Mouse (Mus musculus) adrenal gland, adult 8-10 months (tissue): Measurements from ENCODE around the gene Camta1. TPM values are rescaled to one million over a fixed set of nuclear protein-coding genes. Genes with fewer than 3 reads are reported as not detected.
"Not testable (repeated sequence)": the region's sequence is repeated elsewhere in the genome, so short reads cannot be mapped to it uniquely, and the experiment has no call there.

ENCODE experiments used
- DNase-seq: peaks from one replicate; pipeline ENCODE4 v3.0.0; 2022
- total RNA-seq, 4 experiments: library from RNA; stranded (reverse); gene quantifications; 2 replicates each; pipeline ENCODE4 v1.2.4; 2022

The Camta1 gene
- total RNA-seq, 4 experiments from 2014 or later: 23.6 to 59.6 (median 36.5) TPM

DNA sequence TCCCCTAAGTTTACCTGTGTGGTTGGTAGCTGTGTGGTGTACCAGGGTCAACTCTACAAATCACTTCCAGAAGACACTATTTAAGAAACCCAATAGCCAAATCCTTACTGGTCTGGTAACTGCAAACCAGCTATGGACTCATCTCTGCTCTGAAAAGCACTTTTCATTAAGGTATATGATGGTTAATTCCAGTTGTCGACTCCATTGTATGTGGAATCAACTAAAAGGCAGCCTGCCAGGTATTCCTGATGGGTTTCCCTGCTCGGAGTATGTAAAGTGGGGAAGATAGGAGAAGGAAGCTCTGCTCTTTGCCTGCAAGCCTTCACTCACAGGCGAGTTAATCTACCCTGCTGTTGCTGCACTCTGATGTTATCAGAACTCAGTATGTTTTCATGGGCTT lies 815.2 kb downstream of the Camta1 start:
- DNase-seq: no peak

GRCm38 (mm10) chr4:151044944-151045570 lies 816.6 kb downstream of the Camta1 start:
- no peak for DNase-seq

- DNase-seq: peak; percentile 97
Measured at GRCm38 (mm10) chr4:151044037-151044943, 817.4 kb downstream of the Camta1 start, which contains the start of gene Per3. Gene Per3, minus strand, starts transcription at chr4:151044665.

DNA sequence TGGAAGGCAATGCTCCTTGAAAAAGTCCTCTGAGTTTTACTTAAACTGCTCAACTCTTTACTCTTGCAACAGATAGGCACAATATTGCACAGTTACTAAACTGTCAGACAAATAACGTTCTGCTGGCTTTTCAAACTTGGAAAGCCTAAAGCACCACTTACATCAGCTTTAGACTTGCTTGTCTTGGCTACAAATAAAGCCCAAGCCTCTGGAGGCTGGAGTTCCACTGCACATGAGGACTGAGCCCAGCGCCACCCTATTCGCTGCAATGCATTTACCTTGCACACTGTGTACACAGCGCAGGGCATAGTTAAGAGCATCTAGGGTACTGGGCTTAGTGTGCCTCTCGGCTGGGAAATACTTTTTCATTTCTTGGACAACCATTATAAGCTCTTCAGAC lies 818.4 kb downstream of the Camta1 start:
- no peak for DNase-seq

- DNase-seq: no peak
Measured at GRCm38 (mm10) chr4:151041506-151041905, 820.2 kb downstream of the Camta1 start.

GRCm38 (mm10) chr4:151037800-151038199 lies 823.9 kb downstream of the Camta1 start:
- no peak for DNase-seq

DNA sequence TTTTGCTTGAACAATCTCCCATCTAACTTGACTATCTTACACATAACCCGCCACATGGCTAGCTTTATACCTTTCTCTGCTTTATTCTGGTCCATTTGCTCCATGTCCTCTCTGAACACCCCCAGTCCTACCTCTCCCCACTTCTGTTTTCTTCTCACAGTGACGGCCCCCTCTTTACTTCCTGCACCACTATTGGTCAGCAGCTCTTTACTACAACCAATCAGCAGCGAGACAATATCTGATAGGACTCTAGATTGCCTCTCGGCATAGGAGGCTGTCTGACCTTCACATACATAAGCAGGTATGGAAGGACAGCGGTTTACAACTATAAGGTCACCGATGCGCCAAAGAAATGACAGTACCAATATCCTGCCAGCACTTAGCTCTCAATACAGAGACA lies 825.2 kb downstream of the Camta1 start:
- no peak for DNase-seq

DNA sequence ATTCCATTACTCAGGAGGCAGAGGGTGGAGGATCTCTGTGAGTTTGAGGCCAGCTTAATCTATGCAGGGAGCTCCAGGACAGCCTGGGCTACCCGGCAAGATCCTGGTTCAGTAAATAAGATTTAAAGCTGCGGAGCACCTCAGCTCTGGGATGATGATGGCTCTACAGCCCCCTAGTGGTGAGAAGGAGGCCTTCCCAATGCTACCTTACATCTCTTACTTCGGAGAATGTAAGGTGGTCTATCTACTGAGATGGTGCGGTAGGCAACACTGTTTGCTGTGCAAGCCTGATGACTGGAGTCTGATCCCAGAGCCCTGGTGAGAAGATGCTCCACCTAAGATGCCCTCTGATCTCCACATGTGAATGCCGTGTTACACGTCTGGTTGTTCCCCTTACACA lies 834.7 kb downstream of the Camta1 start:
- DNase-seq: no peak

DNA sequence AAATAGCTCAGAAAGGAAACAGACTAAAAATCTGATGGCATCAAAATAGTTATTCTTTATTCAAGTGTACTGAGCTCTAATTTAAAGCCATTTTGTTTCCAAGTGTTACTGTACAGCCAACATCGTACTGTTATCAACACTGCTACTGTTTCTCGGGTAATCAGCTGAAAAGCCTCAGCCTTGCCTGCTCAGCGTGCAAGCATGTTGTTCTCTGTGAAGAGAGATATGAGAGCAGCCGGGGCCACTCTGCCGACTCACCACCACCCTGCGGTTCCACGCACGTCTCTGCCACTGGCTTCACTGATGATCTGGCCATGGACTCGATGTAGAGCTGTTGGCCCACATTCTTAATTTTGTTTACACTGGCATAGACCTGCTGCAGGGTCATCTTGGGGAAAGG lies 837.5 kb downstream of the Camta1 start:
- DNase-seq: no peak

DNA sequence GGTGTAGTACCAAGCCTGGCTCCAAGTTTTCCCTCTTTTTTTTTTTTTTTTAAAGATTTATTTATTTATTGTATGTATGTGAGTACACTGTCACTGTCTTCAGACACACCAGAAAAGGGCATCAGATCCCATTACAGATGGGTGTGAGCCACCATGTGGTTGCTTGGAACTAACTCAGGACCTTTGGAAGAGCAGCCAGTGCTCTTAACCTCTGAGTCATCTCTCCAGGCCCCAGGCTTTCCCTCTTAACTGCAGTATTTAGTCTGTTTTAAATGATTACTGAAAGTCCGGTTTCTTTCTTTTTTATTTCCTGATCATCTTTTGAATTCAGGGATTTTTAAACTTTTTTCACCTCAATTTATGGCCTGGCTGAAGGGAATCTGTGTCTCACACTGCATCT lies 844.3 kb downstream of the Camta1 start:
- not testable (repeated sequence) for DNase-seq

DNA sequence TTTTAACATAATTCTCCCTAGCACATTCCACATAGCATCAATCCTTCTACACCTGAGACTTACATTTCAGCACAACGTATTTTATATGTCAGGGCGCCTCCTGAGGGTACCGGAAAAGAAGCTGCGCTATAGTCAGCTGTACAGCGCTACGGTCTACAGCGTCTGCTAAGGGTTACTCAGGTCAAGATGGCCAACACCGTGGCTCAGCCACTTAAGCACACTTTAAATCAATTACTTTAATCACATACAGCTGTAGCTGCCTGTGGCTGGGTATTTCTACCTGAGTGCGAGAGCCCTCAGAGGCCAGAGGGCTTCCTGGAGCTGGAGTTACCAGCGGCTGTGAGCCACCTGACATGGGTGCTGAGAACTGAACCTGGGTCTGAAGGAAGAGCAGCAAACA lies 845.7 kb downstream of the Camta1 start:
- DNase-seq: no peak

GRCm38 (mm10) chr4:151010316-151010715 lies 851.4 kb downstream of the Camta1 start:
- no peak for DNase-seq

GRCm38 (mm10) chr4:151006945-151007344 lies 854.7 kb downstream of the Camta1 start:
- DNase-seq: no peak

GRCm38 (mm10) chr4:151005656-151006318 lies 855.9 kb downstream of the Camta1 start:
- DNase-seq: no peak

DNA sequence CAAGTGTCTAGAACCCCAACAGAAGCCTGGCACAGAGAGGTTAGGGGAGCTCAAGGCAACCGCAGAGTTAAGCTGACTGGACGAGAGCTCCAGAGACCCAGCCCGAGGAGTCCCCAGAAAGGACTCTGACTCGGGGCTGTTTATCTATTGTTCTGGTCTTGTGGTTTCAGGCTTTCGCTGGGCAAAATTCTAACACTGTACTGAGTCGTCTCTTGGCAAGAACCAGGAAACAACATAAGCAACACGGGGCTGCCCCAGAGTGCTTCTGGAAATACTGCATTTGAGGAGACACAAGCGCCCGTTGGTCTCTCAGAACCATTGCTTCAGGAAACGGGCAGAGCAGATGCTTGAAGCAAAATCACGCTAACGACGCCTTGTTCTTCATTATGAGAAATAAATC lies 860.3 kb downstream of the Camta1 start:
- no peak for DNase-seq

DNA sequence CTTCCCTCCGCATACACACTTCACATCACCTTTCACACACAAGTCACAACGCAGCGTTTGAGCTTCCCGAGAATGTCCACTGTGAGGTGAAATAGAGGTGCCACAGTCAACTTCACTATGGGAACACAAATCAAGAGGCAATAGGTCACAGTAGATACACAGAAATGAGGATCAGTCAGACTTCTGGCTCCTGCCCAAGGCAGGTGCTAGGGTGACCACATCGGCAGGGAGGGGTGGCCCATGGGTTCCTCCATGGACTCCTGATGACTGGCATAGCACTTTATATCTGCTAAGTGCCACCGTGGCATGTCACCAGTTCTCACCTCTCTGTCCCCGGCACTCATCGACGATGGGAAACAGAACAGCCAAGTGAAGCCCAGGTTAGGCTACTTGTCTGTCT lies 863.0 kb downstream of the Camta1 start:
- DNase-seq: no peak

DNA sequence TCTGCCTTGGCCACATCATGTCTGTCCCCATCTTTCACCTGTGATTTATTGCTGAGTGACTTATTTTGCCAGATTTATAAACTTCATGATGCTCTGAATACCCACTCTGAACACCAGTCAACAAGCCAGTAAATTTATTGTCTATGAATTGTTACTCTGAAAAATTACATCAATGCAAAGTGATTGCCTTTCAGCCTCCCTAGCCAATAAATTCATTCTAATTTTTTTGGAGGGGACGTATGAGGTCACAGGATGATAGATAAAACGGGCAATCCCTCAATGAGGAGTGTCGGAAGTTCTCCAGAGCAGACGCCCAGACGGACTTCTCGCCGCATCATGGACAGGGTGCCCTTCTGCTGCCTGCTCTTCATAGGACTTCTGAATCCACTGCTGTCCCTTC lies 864.9 kb downstream of the Camta1 start, which contains the start of gene Uts2:
Uts2 (plus strand) TSS at position 301 of the 400 bp plus-strand sequence.
- no peak for DNase-seq

GRCm38 (mm10) chr4:150990148-150990547 lies 871.5 kb downstream of the Camta1 start:
- DNase-seq: no peak

DNA sequence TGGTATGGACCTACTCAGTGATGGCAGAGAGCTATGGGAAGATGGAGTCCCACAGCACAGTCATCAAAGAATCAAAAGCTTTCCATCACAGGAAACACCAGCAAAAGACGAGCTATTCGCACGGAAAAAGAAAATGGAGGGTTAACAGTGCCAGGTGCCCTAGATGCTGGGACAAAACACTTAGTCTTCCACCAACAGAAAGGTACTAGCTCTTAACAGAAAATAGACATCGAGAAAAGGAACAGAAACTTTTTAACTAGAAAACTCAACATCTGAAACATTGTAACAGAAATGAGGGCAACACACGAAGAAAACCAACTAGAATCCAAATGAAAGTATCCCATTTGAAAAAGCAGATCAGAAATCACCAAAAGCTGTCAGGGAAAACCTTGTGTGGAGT lies 881.5 kb downstream of the Camta1 start:
- DNase-seq: no peak

GRCm38 (mm10) chr4:150979455-150979854 lies 882.2 kb downstream of the Camta1 start:
- no peak for DNase-seq

GRCm38 (mm10) chr4:150978156-150978910 lies 883.3 kb downstream of the Camta1 start:
- no peak for DNase-seq

- no peak for DNase-seq
Measured at GRCm38 (mm10) chr4:150975145-150975544, 886.5 kb downstream of the Camta1 start.
